Mouse (Mus musculus) forebrain, embryonic 14.5 days (tissue): Measurements from ENCODE around the gene Ccdc66. TPM values are rescaled to one million over a fixed set of nuclear protein-coding genes. Genes with fewer than 3 reads are reported as not detected.

Source experiments
- ATAC-seq: fragments of 200-750 bp; cut with Nextera tagmentation; 2 replicates; pipeline ENCODE4 v1.8.0; 2017; ENCODE audit warnings: mild to moderate bottlenecking, moderate library complexity
- DNase-seq: peaks from one replicate; pipeline ENCODE4 v3.0.0-alpha.2; 2015; ENCODE audit warnings: low spot score
- H3K27ac ChIP-seq: fragments of 300-500 bp; sonication (generic); 2 replicates; pipeline ENCODE4 v1.5.1; 2014; ENCODE audit warnings: low read depth, mild to moderate bottlenecking, control low read depth, low read length, moderate library complexity
- H3K27me3 ChIP-seq: fragments of 300-500 bp; sonication (generic); replicated peaks from 2 replicates; pipeline ENCODE4 v1.6.1; 2014; ENCODE audit warnings: low read length, control low read depth, mixed read lengths; ENCODE audit not compliant: control insufficient read depth, insufficient read depth
- H3K36me3 ChIP-seq: fragments of 300-500 bp; sonication (generic); 2 replicates; pipeline ENCODE4 v1.6.1; 2014; ENCODE audit warnings: low read length, control low read depth; ENCODE audit not compliant: control insufficient read depth, insufficient read depth
- H3K4me1 ChIP-seq: fragments of 300-500 bp; sonication (generic); 2 replicates; pipeline ENCODE4 v1.6.1; 2014; ENCODE audit warnings: antibody characterized with exemption, low read length, control low read depth; ENCODE audit not compliant: control insufficient read depth, insufficient read depth
- H3K4me2 ChIP-seq: fragments of 300-500 bp; sonication (generic); 2 replicates; pipeline ENCODE4 v1.6.1; 2014; ENCODE audit warnings: mild to moderate bottlenecking, control low read depth, low read length
- H3K4me3 ChIP-seq: fragments of 300-500 bp; sonication (generic); 2 replicates; pipeline ENCODE4 v1.5.1; 2014; ENCODE audit warnings: low read depth, low read length, control low read depth
- H3K9ac ChIP-seq: fragments of 300-500 bp; sonication (generic); 2 replicates; pipeline ENCODE4 v1.6.1; 2014; ENCODE audit warnings: mild to moderate bottlenecking, low read length, control low read depth, moderate library complexity
- H3K9me3 ChIP-seq: fragments of 300-500 bp; sonication (generic); replicated peaks from 2 replicates; pipeline ENCODE4 v1.6.1; 2016; ENCODE audit warnings: low read length, control low read depth, mixed read lengths; ENCODE audit not compliant: control insufficient read depth
- WGBS: fragments of 180-500 bp; shearing (Covaris S2); extraction: QIAGEN DNeasy Blood & Tissue Kit; methylation state at CpG from one replicate; pipeline ENCODE4 v1.1.7; 2014; 5-methylcytosine and 5-hydroxymethylcytosine counted together
- polyA plus RNA-seq: library from polyadenylated mRNA; unstranded; fragments of >200 nt; fragmentation: Nextera tagmentation; extraction: Ambion mirVana; gene quantifications from 2 replicates; pipeline ENCODE4 v1.2.1, GENCODE M21; 2014

Ccdc66 gene
- 9.7 and 11.1 TPM in 2 replicates for polyA plus RNA-seq

- WGBS, result under 1% methylated on average over 51 of the region's 51 CpGs
- DNase-seq, result peak; percentile 96
- peak within 1 kb of the TSS; percentile 80 for H3K4me3 ChIP-seq
- H3K4me1 ChIP-seq, result peaks cover 5% of the 10 kb centered on the region
- peak within 1 kb of the TSS; percentile 48; the same call in 1 of the 2 replicates for H3K27ac ChIP-seq
- peaks cover 6% of the 10 kb centered on the region; the same call in 1 of the 2 replicates for H3K36me3 ChIP-seq
- peak within 1 kb of the TSS; percentile 62 for H3K4me2 ChIP-seq
- H3K9ac ChIP-seq, result peak within 1 kb of the TSS; percentile 82
- peak; percentile 99 for ATAC-seq
- H3K27me3 ChIP-seq, result no peaks in the 10 kb centered on the region
- no peaks in the 10 kb centered on the region for H3K9me3 ChIP-seq
These were observed at the start of gene Ccdc66 for GRCm38 (mm10) chr14:27507894-27508643. TSS of gene Ccdc66 (minus strand) at chr14:27508460.

GRCm38 (mm10) chr14:27543838-27544426 is 35.7 kb upstream of the Ccdc66 start:
- no peaks in the 10 kb centered on the region; the same call in 1 of the 2 replicates for H3K9me3 ChIP-seq
- 35% methylated on average over 4 of the region's 4 CpGs for WGBS
- no peak overlapping the region for H3K9ac ChIP-seq
- no peak overlapping the region for H3K27ac ChIP-seq
- ATAC-seq, result peak; percentile 85
- H3K4me1 ChIP-seq, result no peaks in the 10 kb centered on the region
- H3K4me2 ChIP-seq, result no peak overlapping the region
- no peak overlapping the region for H3K4me3 ChIP-seq
- no peaks in the 10 kb centered on the region for H3K36me3 ChIP-seq
- DNase-seq, result peak; percentile 63
- H3K27me3 ChIP-seq, result no peaks in the 10 kb centered on the region

GRCm38 (mm10) chr14:27536441-27536840 is 28.2 kb upstream of the Ccdc66 start:
- Histone ChIP-seq H3K4me1 (no peaks in the 10 kb centered on the region), H3K9me3 (no peaks in the 10 kb centered on the region), H3K9ac (no peak overlapping the region), H3K27me3 (no peaks in the 10 kb centered on the region), H3K36me3 (no peaks in the 10 kb centered on the region), H3K4me2 (no peak overlapping the region), H3K4me3 (no peak overlapping the region), H3K27ac (no peak overlapping the region)
- ATAC-seq (no peak), DNase-seq (no peak)
- WGBS, result 88% methylated on average over 3 of the region's 3 CpGs

- Histone ChIP-seq H3K9me3 (no peaks in the 10 kb centered on the region), H3K27ac (no peak overlapping the region), H3K27me3 (no peaks in the 10 kb centered on the region), H3K4me1 (no peaks in the 10 kb centered on the region), H3K4me2 (no peak overlapping the region), H3K36me3 (no peaks in the 10 kb centered on the region), H3K4me3 (no peak overlapping the region), H3K9ac (no peak overlapping the region)
- ATAC-seq (no peak), DNase-seq (no peak)
These were observed 16.3 kb upstream of the Ccdc66 start for GRCm38 (mm10) chr14:27524541-27524940.

GRCm38 (mm10) chr14:27508644-27509301 is 513 bp upstream of the Ccdc66 start:
- Histone ChIP-seq H3K4me2 (peak overlapping the region; percentile 62), H3K4me3 (peak overlapping the region; percentile 80), H3K9me3 (no peaks in the 10 kb centered on the region), H3K27me3 (no peaks in the 10 kb centered on the region), H3K9ac (peak overlapping the region; percentile 82), H3K36me3 (0 out of 2 replicates have a peak, but pooled peaks cover 4% of the 10 kb centered on the region), H3K27ac (no peak overlapping the region), H3K4me1 (peaks cover 5% of the 10 kb centered on the region)
- WGBS, result 33% methylated on average over 15 of the region's 15 CpGs
- ATAC-seq (peak; percentile 70), DNase-seq (peak; percentile 32)

GRCm38 (mm10) chr14:27501096-27501495 is 7.2 kb downstream of the Ccdc66 start:
- no peaks in the 10 kb centered on the region for H3K9me3 ChIP-seq
- H3K4me1 ChIP-seq, result no peaks in the 10 kb centered on the region
- no peak overlapping the region for H3K4me3 ChIP-seq
- no peak for DNase-seq
- H3K27me3 ChIP-seq, result no peaks in the 10 kb centered on the region
- H3K9ac ChIP-seq, result no peak overlapping the region
- H3K27ac ChIP-seq, result no peak overlapping the region
- ATAC-seq, result no peak
- H3K4me2 ChIP-seq, result no peak overlapping the region
- WGBS, result 87% methylated on average over 4 of the region's 4 CpGs
- peaks cover 34% of the 10 kb centered on the region for H3K36me3 ChIP-seq

GRCm38 (mm10) chr14:27493516-27493915 is 14.7 kb downstream of the Ccdc66 start:
- no peaks in the 10 kb centered on the region for H3K27me3 ChIP-seq
- H3K9me3 ChIP-seq, result no peaks in the 10 kb centered on the region
- no peak overlapping the region for H3K27ac ChIP-seq
- no peak overlapping the region for H3K9ac ChIP-seq
- no peak overlapping the region for H3K4me3 ChIP-seq
- DNase-seq, result peak; percentile 9
- H3K4me1 ChIP-seq, result no peaks in the 10 kb centered on the region
- ATAC-seq, result no peak
- peaks cover 88% of the 10 kb centered on the region for H3K36me3 ChIP-seq
- 81% methylated on average over 4 of the region's 4 CpGs for WGBS
- H3K4me2 ChIP-seq, result no peak overlapping the region

GRCm38 (mm10) chr14:27491399-27491798 is 16.9 kb downstream of the Ccdc66 start:
- Histone ChIP-seq H3K9me3 (no peaks in the 10 kb centered on the region), H3K27ac (no peak overlapping the region), H3K4me1 (no peaks in the 10 kb centered on the region), H3K36me3 (peaks cover 88% of the 10 kb centered on the region), H3K9ac (no peak overlapping the region), H3K4me2 (no peak overlapping the region), H3K4me3 (no peak overlapping the region), H3K27me3 (no peaks in the 10 kb centered on the region)
- ATAC-seq, result no peak
- 91% methylated on average over 5 of the region's 5 CpGs for WGBS
- DNase-seq, result no peak
